10 mouse cellular contexts compared by ENCODE assay signal in genomic region chr10:45811882-45812281, GRCm38 (mm10).
A peak's percentile ranks its signal among the peaks of the same experiment; 100 is the strongest.
DNase-seq lines count a peak whose midpoint lies in the region; ATAC-seq and TF ChIP-seq lines count a peak whose summit lies in the region.
"Had no signal": no experiment of that assay in that cellular context is flagged by ENCODE, and none has a peak within 500 bp of the region (broad histone marks: within the 10 kb centered on the region; RNA-seq: fewer than 3 reads in every experiment).

No protein-coding gene starts in this region.

- ATAC-seq in monocyte, adult 5-6 weeks (replicated peaks; ENCODE audit: insufficient number of reproducible peaks, low FRiP score, low TSS enrichment, poor library complexity, severe bottlenecking), result no peak
- ATAC-seq in hindbrain, embryonic 12.5 days (ENCODE audit: low FRiP score), result no peak

- H3K27me3 ChIP-seq in heart, adult 2 months (ENCODE audit: control insufficient read depth, insufficient read depth, low read length), result no peaks in the 10 kb centered on the region
- no peaks in the 10 kb centered on the region for H3K27me3 ChIP-seq in hindbrain, embryonic 12.5 days
- H3K27me3 ChIP-seq: hindbrain, embryonic 15.5 days had no signal

- H3K4me3 ChIP-seq in heart, adult 2 months, result no peak overlapping the region
- no peak overlapping the region for H3K4me3 ChIP-seq in lung, adult 2 months (replicated peaks; ENCODE audit: extremely low read depth, low read depth, low read length)
- H3K4me3 ChIP-seq in hindbrain, embryonic 12.5 days, result no peak overlapping the region
- H3K4me3 ChIP-seq: hindbrain, embryonic 15.5 days; myocyte had no signal

- H3K27ac ChIP-seq in heart, adult 2 months, result no peak overlapping the region
- H3K27ac ChIP-seq in hindbrain, embryonic 12.5 days, result no peak overlapping the region
- H3K27ac ChIP-seq: hindbrain, embryonic 15.5 days had no signal

- peak; percentile 66 for TF ChIP-seq CTCF in heart, adult 2 months (IDR thresholded peaks at IDR 0.05)
- peak; percentile 45; the same call in 1 of the 2 replicates for TF ChIP-seq CTCF in brain, embryonic 14.5 days (IDR thresholded peaks at IDR 0.05; ENCODE audit: borderline replicate concordance, extremely low read depth, insufficient read depth, insufficient read length)
- peak; percentile 48 for TF ChIP-seq CTCF in lung, adult 2 months (IDR thresholded peaks at IDR 0.05; ENCODE audit: insufficient read depth, low read length)

- no peaks in the 10 kb centered on the region for H3K9me3 ChIP-seq in hindbrain, embryonic 12.5 days (replicated peaks)
- H3K9me3 ChIP-seq: hindbrain, embryonic 15.5 days had no signal

- H3K79me2 ChIP-seq in heart, adult 2 months (replicated peaks; ENCODE audit: control insufficient read depth, insufficient read depth, low read length), result no peaks in the 10 kb centered on the region

- H3K4me2 ChIP-seq in hindbrain, embryonic 12.5 days (replicated peaks), result no peak overlapping the region
- H3K4me2 ChIP-seq: hindbrain, embryonic 15.5 days had no signal

- H3K36me3 ChIP-seq in heart, adult 2 months (ENCODE audit: control insufficient read depth, insufficient read depth, low read length), result no peaks in the 10 kb centered on the region
- no peaks in the 10 kb centered on the region for H3K36me3 ChIP-seq in hindbrain, embryonic 12.5 days
- H3K36me3 ChIP-seq: hindbrain, embryonic 15.5 days had no signal

- intact Hi-C loops in heart, adult 2 months (cut with DNase I), result no loop called here

- no peak for TF ChIP-seq POLR2A in heart, adult 2 months (IDR thresholded peaks at IDR 0.05; ENCODE audit: insufficient read depth, low read depth, low read length)
- TF ChIP-seq POLR2A in brain, embryonic 14.5 days (IDR thresholded peaks at IDR 0.05; ENCODE audit: borderline replicate concordance, extremely low read depth, insufficient read depth, insufficient read length, poor library complexity, severe bottlenecking), result no peak
- no peak for TF ChIP-seq POLR2A in lung, adult 2 months (IDR thresholded peaks at IDR 0.05; ENCODE audit: borderline replicate concordance, extremely low read depth, low read depth, low read length)

- no peak for DNase-seq in heart, adult 2 months
- no peak for DNase-seq in heart, adult 11 months
- peak; percentile 18 to 22 for DNase-seq in right cerebral cortex, adult 2 months (ENCODE audit: low spot score in 2 of 2)
- DNase-seq in right cerebral cortex, postnatal 36 days (ENCODE audit: low spot score in 2 of 2), result no peak
- peak; percentile 31 for DNase-seq in brain, embryonic 14.5 days (ENCODE audit: low read depth)
- DNase-seq in lung, adult 2 months, result peak; percentile 12

- H3K9ac ChIP-seq in heart, adult 2 months (ENCODE audit: low read depth, low read length), result no peak overlapping the region
- no peak overlapping the region for H3K9ac ChIP-seq in hindbrain, embryonic 12.5 days
- H3K9ac ChIP-seq: hindbrain, embryonic 15.5 days had no signal

- TF ChIP-seq EP300 in heart, adult 2 months (IDR thresholded peaks at IDR 0.05; ENCODE audit: insufficient read depth, low read depth, low read length), result no peak

- 44% methylated on average over 6 of the region's 6 CpGs for WGBS in heart, adult 2 months
- 52% methylated on average over 6 of the region's 6 CpGs for WGBS in lung, adult 2 months
- WGBS in hindbrain, embryonic 12.5 days, result 52% methylated on average over 6 of the region's 6 CpGs

- H3K4me1 ChIP-seq in heart, adult 2 months (ENCODE audit: control insufficient read depth, insufficient read depth, low read length), result no peaks in the 10 kb centered on the region
- no peaks in the 10 kb centered on the region for H3K4me1 ChIP-seq in lung, adult 2 months (ENCODE audit: control insufficient read depth, insufficient read depth, low read length)
- peaks cover 8% of the 10 kb centered on the region for H3K4me1 ChIP-seq in hindbrain, embryonic 12.5 days

Comparison
In these comparisons a context has a peak if more than half of its experiments do, and no peak if none do; other contexts are left out.
1. DNase-seq: peak in right cerebral cortex, adult 2 months (2 of 2), brain, embryonic 14.5 days (single experiment) and lung, adult 2 months (single experiment); none in heart, adult 2 months (0 of 2), heart, adult 11 months (single experiment) and right cerebral cortex, postnatal 36 days (0 of 2).
2. Peak in every context shown above with its lines, with median percentiles within 50 percentile points of each other: CTCF ChIP-seq.